Mouse (Mus musculus) liver, adult (tissue): ENCODE measurements around the gene Olfr828.

Experiments used
- GATA4 ChIP-seq: IDR thresholded peaks from 2 replicates; pipeline ENCODE4 v1.6.1; 2014; ENCODE audit warnings: mild to moderate bottlenecking, low read length; ENCODE audit not compliant: insufficient replicate concordance

Olfr828 gene

DNA sequence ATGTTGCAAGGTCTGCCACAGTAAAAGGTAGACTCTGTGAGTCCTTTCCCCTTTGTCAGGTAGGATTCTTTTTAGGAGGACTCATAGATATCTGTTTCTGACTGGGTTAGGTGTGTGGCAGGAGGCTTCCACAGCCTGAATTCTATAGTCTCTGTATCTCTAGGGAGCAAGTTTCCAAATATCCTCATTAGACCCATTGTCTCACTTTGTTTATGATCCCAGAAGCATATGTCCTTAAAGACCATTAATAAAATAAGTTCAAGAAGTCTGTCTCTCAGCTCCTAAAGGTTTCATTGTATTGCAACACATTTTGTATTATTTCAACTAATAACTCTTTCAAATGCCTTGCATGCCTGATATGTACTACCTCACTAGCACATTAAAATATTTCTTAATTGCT lies at the start of gene Olfr828:
Gene Olfr828, minus strand, starts transcription at position 101 of the 400 bp plus-strand sequence.
- no peak for TF ChIP-seq GATA4

GRCm38 (mm10) chr9:18854633-18855032 lies 35.3 kb upstream of the Olfr828 start, which contains the start of gene Olfr829:
Gene Olfr829, plus strand, starts transcription at chr9:18854933.
- no peak for TF ChIP-seq GATA4

DNA sequence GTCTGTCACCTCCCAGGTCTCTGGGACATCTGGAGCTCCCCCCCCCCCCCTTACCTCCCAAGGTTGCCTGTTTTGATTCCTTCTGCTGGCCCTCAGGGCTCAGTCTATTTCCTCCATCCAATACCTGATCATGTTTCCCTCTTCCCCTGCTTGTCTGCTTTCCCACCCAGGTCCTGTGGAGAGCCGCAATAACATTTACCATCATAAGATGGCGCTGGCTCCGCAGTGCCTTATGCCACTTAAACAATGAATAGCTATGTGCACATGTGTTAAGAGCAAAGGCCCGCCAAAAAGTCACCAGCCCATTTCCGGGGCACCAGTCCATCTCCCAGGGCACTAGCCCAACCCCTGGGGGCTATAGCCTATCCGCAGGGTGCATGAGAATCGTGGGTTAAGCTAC lies 34.0 kb downstream of the Olfr828 start:
- no peak for TF ChIP-seq GATA4

GRCm38 (mm10) chr9:18779476-18779875 lies 39.9 kb downstream of the Olfr828 start:
- no peak for TF ChIP-seq GATA4

GRCm38 (mm10) chr9:18778981-18779380 lies 40.3 kb downstream of the Olfr828 start:
- no peak for TF ChIP-seq GATA4
